Mouse (Mus musculus): Measurements from ENCODE around the gene Vamp5. TPM values are rescaled to one million over a fixed set of nuclear protein-coding genes. Genes with fewer than 3 reads are reported as not detected.

Vamp5 gene
- 22.6 and 26.3 TPM in 2 replicates for polyA plus RNA-seq (2014; fragmentation: Nextera tagmentation; extraction: Ambion mirVana)

GRCm38 (mm10) chr6:72380131-72380770 lies at the start of gene Vamp5:
Gene Vamp5, minus strand, starts transcription at chr6:72380468.
- Histone ChIP-seq H3K27ac (ENCODE audit: low read length) (peak within 1 kb of the TSS; percentile 11; the same call in 1 of the 2 replicates), H3K9ac (replicated peaks; ENCODE audit: low read depth, low read length) (peak within 1 kb of the TSS; percentile 36; the same call in 1 of the 2 replicates)
- 4% methylated on average over 45 of the region's 49 CpGs for WGBS

GRCm38 (mm10) chr6:72429061-72429842 lies 49.0 kb upstream of the Vamp5 start:
- WGBS = 89% methylated on average over 21 of the region's 21 CpGs
- Histone ChIP-seq H3K27ac (ENCODE audit: low read length) (no peak overlapping the region), H3K9me3 (ENCODE audit: control insufficient read depth, low read depth, low read length) (no peaks in the 10 kb centered on the region), H3K4me3 (ENCODE audit: low read depth, low read length) (no peak overlapping the region), H3K36me3 (ENCODE audit: control insufficient read depth, insufficient read depth, low read length) (peaks cover 75% of the 10 kb centered on the region), H3K27me3 (ENCODE audit: control insufficient read depth, insufficient read depth, low read length) (no peaks in the 10 kb centered on the region), H3K9ac (replicated peaks; ENCODE audit: low read depth, low read length) (no peak overlapping the region), H3K4me2 (replicated peaks; ENCODE audit: low read depth, low read length) (no peak overlapping the region), H3K4me1 (ENCODE audit: control insufficient read depth, insufficient read depth, low read length) (no peaks in the 10 kb centered on the region)
- ATAC-seq (ENCODE audit: insufficient number of reproducible peaks, insufficient read depth, low FRiP score, low read depth) = no peak

More at GRCm38 (mm10) chr6:72380131-72380770, at the start of gene Vamp5:
- Histone ChIP-seq H3K4me1 (ENCODE audit: control insufficient read depth, insufficient read depth, low read length) (no peaks in the 10 kb centered on the region), H3K4me3 (ENCODE audit: low read depth, low read length) (peak within 1 kb of the TSS; percentile 52), H3K27me3 (ENCODE audit: control insufficient read depth, insufficient read depth, low read length) (no peaks in the 10 kb centered on the region), H3K36me3 (ENCODE audit: control insufficient read depth, insufficient read depth, low read length) (peaks cover 5% of the 10 kb centered on the region; the same call in 1 of the 2 replicates), H3K4me2 (replicated peaks; ENCODE audit: low read depth, low read length) (peak within 1 kb of the TSS; percentile 68), H3K9me3 (ENCODE audit: control insufficient read depth, low read depth, low read length) (no peaks in the 10 kb centered on the region)
- peak; percentile 79; the same call in 1 of the 2 replicates for ATAC-seq (ENCODE audit: insufficient number of reproducible peaks, insufficient read depth, low FRiP score, low read depth)

- Histone ChIP-seq H3K4me2 (replicated peaks; ENCODE audit: low read depth, low read length) (no peak overlapping the region), H3K9ac (replicated peaks; ENCODE audit: low read depth, low read length) (no peak overlapping the region), H3K4me1 (ENCODE audit: control insufficient read depth, insufficient read depth, low read length) (no peaks in the 10 kb centered on the region), H3K9me3 (ENCODE audit: control insufficient read depth, low read depth, low read length) (no peaks in the 10 kb centered on the region), H3K4me3 (ENCODE audit: low read depth, low read length) (no peak overlapping the region), H3K36me3 (ENCODE audit: control insufficient read depth, insufficient read depth, low read length) (peaks cover 80% of the 10 kb centered on the region), H3K27ac (ENCODE audit: low read length) (no peak overlapping the region), H3K27me3 (ENCODE audit: control insufficient read depth, insufficient read depth, low read length) (no peaks in the 10 kb centered on the region)
- WGBS = 34% methylated on average over 8 of the region's 8 CpGs
- ATAC-seq (ENCODE audit: insufficient number of reproducible peaks, insufficient read depth, low FRiP score, low read depth) = 0 out of 2 replicates have a peak, but pooled peaks have one; percentile 62
Observed at GRCm38 (mm10) chr6:72428036-72428435, 47.8 kb upstream of the Vamp5 start.

GRCm38 (mm10) chr6:72425646-72426045 lies 45.4 kb upstream of the Vamp5 start:
- no peaks in the 10 kb centered on the region for H3K27me3 ChIP-seq (ENCODE audit: control insufficient read depth, insufficient read depth, low read length)
- H3K4me2 ChIP-seq (replicated peaks; ENCODE audit: low read depth, low read length) = no peak overlapping the region
- H3K4me1 ChIP-seq (ENCODE audit: control insufficient read depth, insufficient read depth, low read length) = no peaks in the 10 kb centered on the region
- no peaks in the 10 kb centered on the region for H3K9me3 ChIP-seq (ENCODE audit: control insufficient read depth, low read depth, low read length)
- no peak for ATAC-seq (ENCODE audit: insufficient number of reproducible peaks, insufficient read depth, low FRiP score, low read depth)
- peaks cover 79% of the 10 kb centered on the region for H3K36me3 ChIP-seq (ENCODE audit: control insufficient read depth, insufficient read depth, low read length)
- 93% methylated on average over 11 of the region's 11 CpGs for WGBS
- no peak overlapping the region for H3K27ac ChIP-seq (ENCODE audit: low read length)
- H3K9ac ChIP-seq (replicated peaks; ENCODE audit: low read depth, low read length) = no peak overlapping the region
- no peak overlapping the region for H3K4me3 ChIP-seq (ENCODE audit: low read depth, low read length)

DNA sequence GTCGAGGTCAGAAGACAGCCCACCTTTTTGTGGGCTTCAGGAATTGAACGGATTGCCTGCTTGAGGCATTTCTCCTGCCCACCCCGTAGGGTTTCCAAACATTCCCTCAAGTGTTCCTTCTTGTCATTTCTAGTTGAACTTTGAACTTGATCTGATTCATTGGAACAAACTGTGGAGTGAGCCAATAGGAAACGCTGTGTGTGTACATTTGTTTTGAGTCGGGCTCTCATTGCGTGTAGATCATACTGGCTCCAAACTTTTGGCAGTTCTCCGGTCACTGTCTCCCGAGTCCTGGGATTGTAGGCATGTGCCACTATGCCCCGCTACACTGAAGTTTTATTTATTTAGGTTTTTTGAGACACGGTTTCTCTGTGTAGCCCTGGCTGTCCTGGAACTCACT lies 40.6 kb upstream of the Vamp5 start:
- H3K9ac ChIP-seq (replicated peaks; ENCODE audit: low read depth, low read length) = no peak overlapping the region
- 88% methylated on average over 10 of the region's 10 CpGs for WGBS
- no peak overlapping the region for H3K4me3 ChIP-seq (ENCODE audit: low read depth, low read length)
- peaks cover 61% of the 10 kb centered on the region for H3K36me3 ChIP-seq (ENCODE audit: control insufficient read depth, insufficient read depth, low read length)
- H3K4me1 ChIP-seq (ENCODE audit: control insufficient read depth, insufficient read depth, low read length) = no peaks in the 10 kb centered on the region
- H3K27ac ChIP-seq (ENCODE audit: low read length) = no peak overlapping the region
- ATAC-seq (ENCODE audit: insufficient number of reproducible peaks, insufficient read depth, low FRiP score, low read depth) = no peak
- H3K4me2 ChIP-seq (replicated peaks; ENCODE audit: low read depth, low read length) = no peak overlapping the region
- H3K27me3 ChIP-seq (ENCODE audit: control insufficient read depth, insufficient read depth, low read length) = no peaks in the 10 kb centered on the region
- no peaks in the 10 kb centered on the region for H3K9me3 ChIP-seq (ENCODE audit: control insufficient read depth, low read depth, low read length)

- 85% methylated on average over 1 of the region's 1 CpGs for WGBS
- Histone ChIP-seq H3K9me3 (ENCODE audit: control insufficient read depth, low read depth, low read length) (no peaks in the 10 kb centered on the region), H3K36me3 (ENCODE audit: control insufficient read depth, insufficient read depth, low read length) (peaks cover 50% of the 10 kb centered on the region), H3K9ac (replicated peaks; ENCODE audit: low read depth, low read length) (no peak overlapping the region), H3K27ac (ENCODE audit: low read length) (no peak overlapping the region; the same call in 1 of the 2 replicates), H3K4me1 (ENCODE audit: control insufficient read depth, insufficient read depth, low read length) (peaks cover 6% of the 10 kb centered on the region; the same call in 1 of the 2 replicates), H3K4me3 (ENCODE audit: low read depth, low read length) (no peak overlapping the region), H3K27me3 (ENCODE audit: control insufficient read depth, insufficient read depth, low read length) (no peaks in the 10 kb centered on the region), H3K4me2 (replicated peaks; ENCODE audit: low read depth, low read length) (no peak overlapping the region)
- ATAC-seq (ENCODE audit: insufficient number of reproducible peaks, insufficient read depth, low FRiP score, low read depth) = no peak
Observed at GRCm38 (mm10) chr6:72419806-72420205, 39.5 kb upstream of the Vamp5 start.

- WGBS = 93% methylated on average over 4 of the region's 4 CpGs
- no peak for ATAC-seq (ENCODE audit: insufficient number of reproducible peaks, insufficient read depth, low FRiP score, low read depth)
Observed at GRCm38 (mm10) chr6:72418279-72418678, 38.0 kb upstream of the Vamp5 start.

GRCm38 (mm10) chr6:72415964-72416772 lies 35.9 kb upstream of the Vamp5 start:
- peaks cover 6% of the 10 kb centered on the region; the same call in 1 of the 2 replicates for H3K4me1 ChIP-seq (ENCODE audit: control insufficient read depth, insufficient read depth, low read length)
- H3K27ac ChIP-seq (ENCODE audit: low read length) = no peak overlapping the region
- no peak for ATAC-seq (ENCODE audit: insufficient number of reproducible peaks, insufficient read depth, low FRiP score, low read depth)
- no peaks in the 10 kb centered on the region for H3K27me3 ChIP-seq (ENCODE audit: control insufficient read depth, insufficient read depth, low read length)
- WGBS = 67% methylated on average over 7 of the region's 7 CpGs
- no peak overlapping the region for H3K9ac ChIP-seq (replicated peaks; ENCODE audit: low read depth, low read length)
- no peaks in the 10 kb centered on the region for H3K9me3 ChIP-seq (ENCODE audit: control insufficient read depth, low read depth, low read length)
- H3K4me3 ChIP-seq (ENCODE audit: low read depth, low read length) = no peak overlapping the region
- H3K36me3 ChIP-seq (ENCODE audit: control insufficient read depth, insufficient read depth, low read length) = peaks cover 21% of the 10 kb centered on the region
- no peak overlapping the region for H3K4me2 ChIP-seq (replicated peaks; ENCODE audit: low read depth, low read length)

More at GRCm38 (mm10) chr6:72418279-72418678, 38.0 kb upstream of the Vamp5 start:
- peaks cover 35% of the 10 kb centered on the region for H3K36me3 ChIP-seq (ENCODE audit: control insufficient read depth, insufficient read depth, low read length)
- no peak overlapping the region for H3K27ac ChIP-seq (ENCODE audit: low read length)
- H3K27me3 ChIP-seq (ENCODE audit: control insufficient read depth, insufficient read depth, low read length) = no peaks in the 10 kb centered on the region
- H3K9me3 ChIP-seq (ENCODE audit: control insufficient read depth, low read depth, low read length) = no peaks in the 10 kb centered on the region
- H3K4me3 ChIP-seq (ENCODE audit: low read depth, low read length) = no peak overlapping the region
- H3K4me2 ChIP-seq (replicated peaks; ENCODE audit: low read depth, low read length) = no peak overlapping the region
- H3K9ac ChIP-seq (replicated peaks; ENCODE audit: low read depth, low read length) = no peak overlapping the region
- H3K4me1 ChIP-seq (ENCODE audit: control insufficient read depth, insufficient read depth, low read length) = peaks cover 6% of the 10 kb centered on the region; the same call in 1 of the 2 replicates

Data from stomach, embryonic 14.5 days (tissue).